Mouse (Mus musculus): Measurements from ENCODE around the gene Ogdh.

DNA sequence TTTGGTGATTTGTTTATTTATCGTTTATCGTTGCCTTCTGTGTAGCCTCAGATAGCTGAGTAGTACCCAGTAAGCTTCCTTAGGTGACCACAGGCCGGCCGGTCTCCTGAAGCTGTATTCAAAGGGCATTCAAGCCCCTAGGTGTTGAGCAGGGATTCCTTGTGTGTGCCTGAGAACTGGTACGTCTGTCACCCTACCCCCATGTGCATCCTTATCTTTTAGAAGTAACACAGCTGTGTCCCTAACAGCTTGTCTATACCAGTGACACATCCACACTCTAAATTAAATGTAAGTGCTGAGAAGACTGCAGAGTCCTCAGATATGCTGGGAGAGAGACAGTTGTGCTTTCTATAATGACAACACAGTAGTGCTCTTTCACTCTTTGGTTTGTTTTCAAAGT is 31.9 kb downstream of the Ogdh start:
- TF ChIP-seq CTCF (IDR thresholded peaks at IDR 0.05; ENCODE audit: low read depth, low read length), result no peak
- no peak for TF ChIP-seq POLR2AphosphoS5 (IDR thresholded peaks at IDR 0.05; ENCODE audit: insufficient replicate concordance, low read depth, low read length)
